Mouse (Mus musculus): ENCODE measurements around the gene Trpv5.

Gene Trpv5

DNA sequence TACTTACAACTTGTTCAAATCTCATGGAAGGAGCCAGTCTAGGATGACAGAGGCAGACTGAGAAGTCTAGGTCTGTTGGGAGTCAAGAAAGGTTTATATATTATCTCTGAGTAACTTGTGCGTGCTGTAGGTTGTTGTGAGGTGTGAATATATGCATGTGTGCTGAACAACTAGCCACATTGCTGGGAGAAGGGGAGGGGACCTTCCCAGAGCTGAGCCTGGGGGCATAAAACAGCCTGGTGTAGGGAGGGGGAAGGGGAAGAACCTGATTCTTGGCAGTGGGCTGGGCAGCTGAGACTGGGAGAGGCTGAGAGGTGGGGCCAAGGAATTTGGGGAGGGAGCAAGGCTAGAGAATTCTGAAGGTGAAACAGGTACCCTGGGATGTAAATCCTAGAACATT, at the start of gene Trpv5:
Gene Trpv5 (minus strand): TSS at position 101 of the 400 bp plus-strand sequence.
- Histone ChIP-seq H3K27me3 (ENCODE audit: control insufficient read depth, insufficient read depth, low read length, poor library complexity, severe bottlenecking) (no peaks in the 10 kb centered on the region), H3K36me3 (ENCODE audit: control insufficient read depth, insufficient read depth, low read length, poor library complexity, severe bottlenecking) (no peaks in the 10 kb centered on the region)
- DNase-seq (ENCODE audit: low read depth, low spot score): no peak

DNA sequence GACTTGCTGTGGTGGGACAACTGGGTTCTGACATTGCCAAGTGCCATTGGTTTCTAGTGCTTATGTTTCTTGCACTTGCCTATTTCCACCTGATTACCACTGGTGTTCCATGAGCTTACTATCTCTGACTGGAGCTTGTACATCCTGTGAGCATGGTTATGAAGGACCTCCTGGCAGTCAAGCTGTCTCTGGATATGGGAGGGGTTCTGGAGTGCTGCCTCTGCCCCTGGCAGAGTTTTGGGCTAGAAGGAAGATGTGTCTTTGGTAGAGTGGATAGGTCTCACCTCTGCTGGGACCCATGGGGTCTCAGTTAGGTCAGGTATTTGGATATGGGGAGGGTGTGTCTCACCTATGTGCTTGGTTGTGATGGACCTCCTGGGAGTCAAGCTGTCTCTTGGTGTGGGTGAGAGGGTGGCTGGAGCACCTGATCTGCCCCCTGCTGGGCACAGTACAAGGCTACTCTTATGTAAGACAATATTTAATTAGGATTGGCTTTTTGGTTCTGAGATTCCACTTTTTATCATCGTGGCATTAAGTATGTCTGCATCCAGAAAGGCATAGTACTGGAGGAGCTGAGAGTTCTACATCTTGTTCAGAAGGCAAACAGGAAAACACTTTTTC, 47.5 kb upstream of the Trpv5 start:
- DNase-seq (ENCODE audit: low read depth, low spot score): no peak
- H3K27me3 ChIP-seq (ENCODE audit: control insufficient read depth, insufficient read depth, low read length, poor library complexity, severe bottlenecking): no peaks in the 10 kb centered on the region
- H3K36me3 ChIP-seq (ENCODE audit: control insufficient read depth, insufficient read depth, low read length, poor library complexity, severe bottlenecking): no peaks in the 10 kb centered on the region

DNA sequence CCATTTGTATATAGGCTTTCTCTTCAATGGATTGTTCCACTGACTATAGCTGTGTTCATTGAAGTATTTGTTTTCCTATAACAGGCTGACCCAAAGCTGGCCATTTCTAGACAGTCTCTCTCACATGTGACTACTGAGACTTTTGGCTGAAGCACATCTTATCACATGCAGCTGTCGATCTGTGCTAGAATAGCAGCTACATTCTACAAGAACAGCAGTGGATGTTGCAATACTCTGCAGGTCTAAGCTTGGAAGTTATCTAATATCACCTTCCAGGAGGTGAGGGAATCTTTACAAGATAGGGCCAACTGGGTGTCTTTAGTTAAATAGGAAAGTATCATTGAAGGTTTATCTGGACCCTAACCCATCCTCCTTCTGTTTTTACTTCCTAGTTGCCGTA, 40.9 kb upstream of the Trpv5 start:
- no peaks in the 10 kb centered on the region for H3K36me3 ChIP-seq (ENCODE audit: control insufficient read depth, insufficient read depth, low read length, poor library complexity, severe bottlenecking)
- no peak for DNase-seq (ENCODE audit: low read depth, low spot score)

DNA sequence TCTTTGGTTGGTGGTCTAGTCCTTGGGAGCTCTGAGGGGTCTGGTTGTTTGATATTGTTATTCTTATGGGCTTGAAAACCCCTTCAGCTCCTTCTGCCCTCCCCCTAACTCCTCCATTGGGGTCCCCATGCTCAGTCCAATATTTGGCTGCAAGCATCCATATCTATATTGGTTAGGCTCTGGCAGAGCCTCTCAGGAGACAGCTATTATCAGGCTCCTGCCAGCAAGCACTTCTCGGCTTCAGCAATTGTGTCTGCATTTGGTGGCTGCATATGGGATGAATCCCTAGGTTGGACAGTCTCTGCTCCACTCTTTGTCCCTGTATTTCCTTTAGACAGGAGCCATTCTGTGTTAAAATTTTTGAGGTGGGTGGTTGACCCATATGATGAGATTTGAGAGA, 29.7 kb upstream of the Trpv5 start:
- no peak for DNase-seq (ENCODE audit: low read depth, low spot score)
- no peaks in the 10 kb centered on the region for H3K36me3 ChIP-seq (ENCODE audit: control insufficient read depth, insufficient read depth, low read length, poor library complexity, severe bottlenecking)

More for the DNA sequence above, 40.9 kb upstream of the Trpv5 start:
- H3K27me3 ChIP-seq (ENCODE audit: control insufficient read depth, insufficient read depth, low read length, poor library complexity, severe bottlenecking): no peaks in the 10 kb centered on the region

DNA sequence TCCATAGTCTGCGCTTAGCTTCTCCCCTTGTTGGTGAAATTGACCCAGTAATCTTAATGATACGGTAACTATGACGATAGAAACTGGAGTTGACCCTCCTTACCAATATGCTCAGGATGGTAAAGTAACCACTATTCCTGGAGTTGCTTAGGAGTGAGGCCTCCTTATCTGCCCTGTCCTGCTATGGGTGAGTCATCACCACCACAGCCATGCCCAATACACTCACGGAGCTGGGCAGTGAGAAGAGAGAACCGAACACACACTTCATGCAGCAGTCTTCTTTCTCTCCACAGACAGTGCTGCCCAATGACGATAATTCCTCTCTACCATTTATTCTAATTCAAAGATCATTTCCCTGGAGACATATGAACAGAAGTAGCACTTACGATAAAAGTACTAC, 25.7 kb upstream of the Trpv5 start:
- Histone ChIP-seq H3K27me3 (ENCODE audit: control insufficient read depth, insufficient read depth, low read length, poor library complexity, severe bottlenecking) (no peaks in the 10 kb centered on the region), H3K36me3 (ENCODE audit: control insufficient read depth, insufficient read depth, low read length, poor library complexity, severe bottlenecking) (no peaks in the 10 kb centered on the region)
- no peak for DNase-seq (ENCODE audit: low read depth, low spot score)

More for the DNA sequence above, 29.7 kb upstream of the Trpv5 start:
- no peaks in the 10 kb centered on the region for H3K27me3 ChIP-seq (ENCODE audit: control insufficient read depth, insufficient read depth, low read length, poor library complexity, severe bottlenecking)

DNA sequence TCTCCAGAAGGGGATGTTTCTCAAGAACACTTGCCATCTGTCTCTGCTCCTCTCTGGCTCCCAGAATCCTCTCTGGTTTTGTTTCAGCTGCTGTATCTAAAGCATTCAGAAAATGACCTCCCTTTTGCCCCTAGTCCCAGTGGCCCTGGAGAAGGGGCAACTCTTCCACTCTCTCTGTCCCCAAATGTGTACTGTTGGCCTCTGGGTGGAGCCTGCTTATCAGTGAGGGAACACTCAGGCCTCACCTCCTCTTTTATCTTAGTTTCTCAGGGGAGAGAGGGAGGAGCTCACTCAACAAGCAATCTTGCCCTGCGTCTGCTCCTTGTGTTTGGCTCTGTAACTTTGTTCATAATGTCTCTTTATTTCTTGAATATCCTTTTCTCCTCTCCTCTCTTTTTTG, 23.6 kb upstream of the Trpv5 start, which contains the start of gene Kel:
Gene Kel (minus strand): TSS at position 217 of the 400 bp plus-strand sequence.
- DNase-seq (ENCODE audit: low read depth, low spot score): no peak
- Histone ChIP-seq H3K36me3 (ENCODE audit: control insufficient read depth, insufficient read depth, low read length, poor library complexity, severe bottlenecking) (no peaks in the 10 kb centered on the region), H3K27me3 (ENCODE audit: control insufficient read depth, insufficient read depth, low read length, poor library complexity, severe bottlenecking) (no peaks in the 10 kb centered on the region)

DNA sequence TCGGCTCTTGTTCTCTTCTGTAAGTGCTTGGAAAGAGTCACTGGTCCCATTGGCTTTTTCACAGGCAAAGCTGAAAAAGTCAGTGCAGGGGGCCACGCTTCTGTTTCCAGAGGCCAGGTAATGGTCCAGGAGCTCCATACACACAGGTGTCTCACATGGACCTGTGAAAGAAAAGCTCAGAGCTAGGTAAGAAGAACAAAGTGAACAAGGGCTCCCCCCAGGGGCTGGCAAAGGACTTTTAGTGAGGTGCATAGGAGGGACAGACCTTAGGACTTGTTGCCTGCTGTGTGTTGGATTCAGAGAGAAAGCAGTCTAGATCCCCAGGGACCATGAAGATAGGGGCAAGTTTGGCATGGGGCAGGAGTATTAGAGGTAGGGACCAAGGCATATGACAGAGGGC, 22.4 kb upstream of the Trpv5 start:
- Histone ChIP-seq H3K36me3 (ENCODE audit: control insufficient read depth, insufficient read depth, low read length, poor library complexity, severe bottlenecking) (no peaks in the 10 kb centered on the region), H3K27me3 (ENCODE audit: control insufficient read depth, insufficient read depth, low read length, poor library complexity, severe bottlenecking) (no peaks in the 10 kb centered on the region)
- DNase-seq (ENCODE audit: low read depth, low spot score): no peak

DNA sequence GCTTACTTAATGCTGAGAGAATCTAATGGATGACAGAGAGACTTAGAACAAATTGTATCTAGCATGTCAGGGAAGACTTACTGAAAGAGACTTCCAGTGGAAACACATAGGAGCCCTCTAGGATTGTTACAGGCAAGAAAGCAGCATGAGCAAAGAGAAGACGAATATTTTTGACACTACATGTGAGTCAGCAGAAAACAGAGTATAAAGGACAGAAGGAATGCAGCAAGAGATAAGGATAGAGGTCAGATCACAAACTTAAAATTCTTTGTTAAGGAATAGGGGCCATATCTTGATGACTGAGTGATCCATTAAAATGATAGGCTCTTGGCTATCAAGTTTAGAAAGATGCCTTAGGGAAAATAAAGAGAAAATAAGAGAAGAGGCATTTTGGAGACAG, 20.7 kb upstream of the Trpv5 start:
- H3K36me3 ChIP-seq (ENCODE audit: control insufficient read depth, insufficient read depth, low read length, poor library complexity, severe bottlenecking): no peaks in the 10 kb centered on the region
- no peak for DNase-seq (ENCODE audit: low read depth, low spot score)
- no peaks in the 10 kb centered on the region for H3K27me3 ChIP-seq (ENCODE audit: control insufficient read depth, insufficient read depth, low read length, poor library complexity, severe bottlenecking)

DNA sequence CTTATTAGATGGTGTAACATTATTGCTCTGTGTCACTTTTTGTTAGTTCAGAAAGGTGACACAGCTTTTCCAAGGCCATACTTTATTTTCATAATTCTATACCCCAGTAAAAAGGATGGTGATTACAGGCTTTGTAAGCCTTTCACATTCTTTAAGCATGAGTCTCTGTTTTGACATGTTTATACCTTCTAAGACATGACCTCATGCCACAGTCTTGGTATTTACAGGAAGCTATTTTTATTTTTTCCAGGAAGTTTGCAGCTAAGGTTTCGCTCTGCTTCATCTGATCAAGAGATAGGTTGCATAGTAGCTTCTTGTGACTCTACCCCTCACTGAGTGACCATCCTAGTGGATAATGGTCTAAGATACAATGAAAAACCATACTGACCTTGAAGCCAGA, 13.8 kb upstream of the Trpv5 start:
- no peaks in the 10 kb centered on the region for H3K27me3 ChIP-seq (ENCODE audit: control insufficient read depth, insufficient read depth, low read length, poor library complexity, severe bottlenecking)
- no peaks in the 10 kb centered on the region for H3K36me3 ChIP-seq (ENCODE audit: control insufficient read depth, insufficient read depth, low read length, poor library complexity, severe bottlenecking)
- DNase-seq (ENCODE audit: low read depth, low spot score): no peak

DNA sequence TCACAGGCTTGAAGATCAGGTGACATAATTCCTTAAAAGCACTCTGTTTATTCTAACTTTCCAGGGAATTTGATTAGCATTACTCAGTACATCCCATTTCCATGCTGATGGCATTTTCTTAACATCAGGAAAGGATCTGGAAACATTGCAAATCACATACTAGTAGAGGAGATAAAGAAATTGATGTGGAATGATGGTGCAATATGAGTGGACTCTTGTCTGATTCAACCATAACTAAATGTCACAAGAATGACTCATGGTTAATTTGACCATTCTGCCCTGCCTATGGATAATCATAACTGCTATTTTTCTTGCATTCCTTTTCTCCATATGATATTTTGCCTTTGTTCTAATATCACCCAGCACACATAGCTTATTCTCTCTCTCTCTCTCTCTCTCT, 11.6 kb upstream of the Trpv5 start:
- DNase-seq (ENCODE audit: low read depth, low spot score): no peak
- H3K36me3 ChIP-seq (ENCODE audit: control insufficient read depth, insufficient read depth, low read length, poor library complexity, severe bottlenecking): no peaks in the 10 kb centered on the region

DNA sequence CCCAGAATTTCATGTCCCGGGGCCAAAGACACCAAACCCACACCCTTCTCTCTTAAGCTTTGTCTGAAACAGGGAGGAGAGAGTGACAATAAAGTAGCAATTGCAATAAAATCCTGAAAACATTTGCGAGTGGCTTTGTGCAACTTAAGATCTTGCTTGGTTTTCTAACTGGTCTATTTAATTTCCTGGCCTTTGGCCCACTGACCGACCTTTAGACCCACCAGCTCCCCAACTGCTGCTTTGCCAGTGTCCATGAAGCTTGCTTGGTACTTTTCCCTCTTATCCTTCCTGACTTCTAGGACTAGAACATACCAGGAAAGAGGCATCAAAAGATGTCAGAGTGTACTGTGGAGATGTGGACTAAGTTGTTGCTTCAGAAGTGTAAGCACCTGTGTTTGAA, 5.0 kb upstream of the Trpv5 start:
- H3K36me3 ChIP-seq (ENCODE audit: control insufficient read depth, insufficient read depth, low read length, poor library complexity, severe bottlenecking): no peaks in the 10 kb centered on the region
- DNase-seq (ENCODE audit: low read depth, low spot score): no peak
- H3K27me3 ChIP-seq (ENCODE audit: control insufficient read depth, insufficient read depth, low read length, poor library complexity, severe bottlenecking): no peaks in the 10 kb centered on the region

More for the DNA sequence above, 11.6 kb upstream of the Trpv5 start:
- no peaks in the 10 kb centered on the region for H3K27me3 ChIP-seq (ENCODE audit: control insufficient read depth, insufficient read depth, low read length, poor library complexity, severe bottlenecking)

DNA sequence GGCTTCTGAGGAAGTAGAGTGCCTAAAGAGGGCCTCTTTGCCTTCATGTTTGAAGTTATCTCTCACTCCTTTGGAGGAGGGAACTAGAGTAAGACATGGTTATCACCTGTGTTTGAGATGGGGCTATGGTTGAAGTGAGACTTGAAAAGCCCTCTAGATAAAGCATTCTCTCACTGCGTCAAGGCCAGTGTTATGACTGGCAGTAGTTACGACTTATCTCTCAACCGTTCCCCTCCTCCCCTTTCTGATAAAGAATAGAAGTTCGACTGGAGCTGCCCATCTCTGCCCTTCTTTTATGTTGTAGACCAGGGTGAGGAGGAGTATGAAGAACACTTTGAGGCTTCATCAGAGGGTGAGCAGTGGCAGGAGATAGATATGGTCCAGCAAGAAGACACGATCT, 4.3 kb upstream of the Trpv5 start:
- no peak for DNase-seq (ENCODE audit: low read depth, low spot score)

DNA sequence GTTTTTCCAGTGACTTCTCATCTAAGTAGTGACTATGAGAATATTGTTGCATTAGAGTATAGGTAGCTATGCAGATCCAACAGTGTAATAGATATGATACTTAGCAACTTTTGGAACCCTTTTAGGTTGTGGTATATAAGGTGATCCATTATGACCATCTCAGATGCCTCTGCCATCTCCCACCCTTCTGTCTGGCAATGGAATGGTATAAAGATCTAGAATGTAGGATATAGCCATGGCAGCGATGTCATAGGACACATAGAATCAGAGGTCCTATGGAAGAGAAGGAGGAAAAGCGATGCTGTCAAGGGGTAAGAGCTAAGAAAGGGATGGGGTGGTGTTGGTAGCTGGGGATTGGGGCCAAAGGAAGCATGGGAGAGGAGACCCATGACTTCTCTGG, 3.6 kb upstream of the Trpv5 start, which contains the start of gene Llcfc1:
Gene Llcfc1 (plus strand): TSS at position 301 of the 400 bp plus-strand sequence.
- DNase-seq (ENCODE audit: low read depth, low spot score): no peak
- Histone ChIP-seq H3K36me3 (ENCODE audit: control insufficient read depth, insufficient read depth, low read length, poor library complexity, severe bottlenecking) (no peaks in the 10 kb centered on the region), H3K27me3 (ENCODE audit: control insufficient read depth, insufficient read depth, low read length, poor library complexity, severe bottlenecking) (no peaks in the 10 kb centered on the region)

More for the DNA sequence above, 4.3 kb upstream of the Trpv5 start:
- H3K27me3 ChIP-seq (ENCODE audit: control insufficient read depth, insufficient read depth, low read length, poor library complexity, severe bottlenecking): no peaks in the 10 kb centered on the region
- H3K36me3 ChIP-seq (ENCODE audit: control insufficient read depth, insufficient read depth, low read length, poor library complexity, severe bottlenecking): no peaks in the 10 kb centered on the region

DNA sequence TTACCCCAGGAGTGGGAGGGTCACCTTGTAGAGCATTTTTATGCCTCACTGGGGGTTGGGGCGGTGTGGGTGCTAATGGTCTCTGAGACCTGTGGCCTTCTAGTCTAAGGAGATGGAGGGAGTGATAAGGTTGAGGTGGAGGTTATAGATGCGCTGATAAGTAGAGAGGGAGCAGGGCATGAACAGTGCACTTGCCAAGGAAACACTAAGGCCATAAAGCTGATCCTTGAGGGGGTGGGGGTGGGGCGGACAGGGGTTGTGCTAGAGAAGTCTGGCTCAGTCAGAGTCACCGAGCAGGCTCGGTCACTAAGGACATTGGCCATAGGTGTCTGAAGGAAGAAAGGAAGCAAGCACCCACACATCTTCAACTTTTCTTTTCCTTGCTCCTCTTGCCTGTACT, 1.1 kb upstream of the Trpv5 start:
- no peak for DNase-seq (ENCODE audit: low read depth, low spot score)
- no peaks in the 10 kb centered on the region for H3K36me3 ChIP-seq (ENCODE audit: control insufficient read depth, insufficient read depth, low read length, poor library complexity, severe bottlenecking)
- H3K27me3 ChIP-seq (ENCODE audit: control insufficient read depth, insufficient read depth, low read length, poor library complexity, severe bottlenecking): no peaks in the 10 kb centered on the region

DNA sequence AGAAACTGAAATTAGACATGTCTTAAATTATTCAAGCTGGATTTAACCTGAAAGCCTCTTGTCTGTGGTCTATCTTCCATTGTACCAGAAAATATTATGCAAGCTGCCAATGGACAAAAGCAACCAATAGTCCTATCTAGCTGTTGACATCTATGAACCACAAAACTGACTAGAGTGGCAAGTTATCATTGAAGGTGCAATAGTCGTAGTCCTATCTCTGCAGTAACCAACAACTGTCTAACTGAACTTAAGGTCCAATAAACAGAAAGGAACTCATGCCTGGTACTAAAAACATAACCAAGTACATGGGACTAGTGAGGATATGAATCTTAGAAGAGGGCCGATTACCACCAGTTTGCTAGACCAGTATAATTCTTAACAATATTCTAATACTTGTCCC, 4.0 kb downstream of the Trpv5 start:
- no peak for DNase-seq (ENCODE audit: low read depth, low spot score)
- H3K36me3 ChIP-seq (ENCODE audit: control insufficient read depth, insufficient read depth, low read length, poor library complexity, severe bottlenecking): no peaks in the 10 kb centered on the region
- H3K27me3 ChIP-seq (ENCODE audit: control insufficient read depth, insufficient read depth, low read length, poor library complexity, severe bottlenecking): no peaks in the 10 kb centered on the region

DNA sequence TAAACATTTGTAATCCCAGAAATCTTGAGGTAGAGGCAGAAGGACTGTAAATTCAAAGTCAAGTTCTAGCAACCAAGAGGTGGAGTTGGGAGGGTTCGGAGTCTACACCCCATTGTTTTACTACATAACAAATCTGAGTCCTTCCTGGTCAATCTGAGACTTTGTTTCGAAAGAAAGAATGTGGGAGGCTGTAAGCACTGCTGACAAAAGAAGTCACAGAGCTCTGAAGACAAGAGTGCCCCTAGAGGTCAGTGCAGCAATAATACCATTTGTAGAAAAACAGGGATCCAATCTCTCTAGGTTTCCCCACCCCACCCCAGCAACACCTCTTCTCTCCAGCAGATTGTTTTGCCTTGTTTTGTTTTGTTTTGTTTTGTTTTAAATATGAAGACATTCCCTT, 18.2 kb downstream of the Trpv5 start:
- H3K27me3 ChIP-seq (ENCODE audit: control insufficient read depth, insufficient read depth, low read length, poor library complexity, severe bottlenecking): no peaks in the 10 kb centered on the region
- no peaks in the 10 kb centered on the region for H3K36me3 ChIP-seq (ENCODE audit: control insufficient read depth, insufficient read depth, low read length, poor library complexity, severe bottlenecking)
- DNase-seq (ENCODE audit: low read depth, low spot score): no peak

All from splenic B cell, adult 2 months (primary cell).